Mouse (Mus musculus): ENCODE results near the gene Capn10. TPM values are rescaled to one million over a fixed set of nuclear protein-coding genes. Genes with fewer than 3 reads are reported as not detected.
"Not testable (repeated sequence)": the region's sequence is repeated elsewhere in the genome, so short reads cannot be mapped to it uniquely, and the experiment has no call there.

The Capn10 gene
- polyA plus RNA-seq, 1 experiment from 2014 or later, result 30.4 TPM

- no peak for ATAC-seq (ENCODE audit: borderline replicate concordance, extremely low read depth, low FRiP score, low TSS enrichment)
- Histone ChIP-seq H3K27ac (no peak overlapping the region), H3K9ac (no peak overlapping the region), H3K4me1 (no peaks in the 10 kb centered on the region), H3K4me2 (no peak overlapping the region), H3K27me3 (no peaks in the 10 kb centered on the region), H3K36me3 (no peaks in the 10 kb centered on the region), H3K9me3 (no peaks in the 10 kb centered on the region), H3K4me3 (no peak overlapping the region)
- 62% methylated on average over 2 of the region's 2 CpGs for WGBS
Measured at GRCm38 (mm10) chr1:92953641-92954040, 19.5 kb downstream of the Capn10 start.

- 2% methylated on average over 11 of the region's 11 CpGs for WGBS
- H3K36me3 ChIP-seq; H3K9me3 ChIP-seq; ATAC-seq (ENCODE audit: borderline replicate concordance, extremely low read depth, low FRiP score, low TSS enrichment); H3K4me1 ChIP-seq; H3K9ac ChIP-seq; H3K27ac ChIP-seq; H3K27me3 ChIP-seq: not testable (repeated sequence)
- Histone ChIP-seq H3K4me2 (peak overlapping the region; percentile 49), H3K4me3 (peak overlapping the region; percentile 23)
Measured at GRCm38 (mm10) chr1:92956571-92957335, 22.6 kb downstream of the Capn10 start.

GRCm38 (mm10) chr1:92958999-92959398 is 24.8 kb downstream of the Capn10 start:
- ATAC-seq (ENCODE audit: borderline replicate concordance, extremely low read depth, low FRiP score, low TSS enrichment), result no peak
- Histone ChIP-seq H3K9me3 (no peaks in the 10 kb centered on the region), H3K27me3 (no peaks in the 10 kb centered on the region), H3K27ac (no peak overlapping the region), H3K9ac (no peak overlapping the region), H3K4me1 (no peaks in the 10 kb centered on the region), H3K36me3 (no peaks in the 10 kb centered on the region), H3K4me3 (no peak overlapping the region), H3K4me2 (no peak overlapping the region)
- WGBS, result 56% methylated on average over 1 of the region's 1 CpGs

GRCm38 (mm10) chr1:92970791-92971190 is 36.6 kb downstream of the Capn10 start:
- H3K9me3 ChIP-seq; H3K36me3 ChIP-seq; H3K9ac ChIP-seq; ATAC-seq (ENCODE audit: borderline replicate concordance, extremely low read depth, low FRiP score, low TSS enrichment); H3K4me3 ChIP-seq; H3K4me1 ChIP-seq; H3K27me3 ChIP-seq; H3K27ac ChIP-seq; H3K4me2 ChIP-seq: not testable (repeated sequence)
- WGBS, result 85% methylated on average over 6 of the region's 6 CpGs

- Histone ChIP-seq H3K4me3 (no peak overlapping the region), H3K27me3 (no peaks in the 10 kb centered on the region), H3K9me3 (no peaks in the 10 kb centered on the region), H3K4me1 (peaks cover 15% of the 10 kb centered on the region), H3K4me2 (no peak overlapping the region), H3K9ac (no peak overlapping the region), H3K27ac (no peak overlapping the region), H3K36me3 (no peaks in the 10 kb centered on the region)
- no peak for ATAC-seq (ENCODE audit: borderline replicate concordance, extremely low read depth, low FRiP score, low TSS enrichment)
- WGBS, result 78% methylated on average over 7 of the region's 7 CpGs
Measured at GRCm38 (mm10) chr1:92971879-92972795, 38.0 kb downstream of the Capn10 start.

- ATAC-seq (ENCODE audit: borderline replicate concordance, extremely low read depth, low FRiP score, low TSS enrichment), result no peak
- Histone ChIP-seq H3K36me3 (no peaks in the 10 kb centered on the region), H3K4me3 (no peak overlapping the region), H3K9ac (no peak overlapping the region), H3K27ac (no peak overlapping the region), H3K4me1 (peaks cover 15% of the 10 kb centered on the region), H3K9me3 (no peaks in the 10 kb centered on the region), H3K4me2 (no peak overlapping the region), H3K27me3 (no peaks in the 10 kb centered on the region; the same call in 1 of the 2 replicates)
- 25% methylated on average over 1 of the region's 1 CpGs for WGBS
Measured at GRCm38 (mm10) chr1:92972854-92973253, 38.7 kb downstream of the Capn10 start.

- H3K9ac ChIP-seq, result no peak overlapping the region
- no peaks in the 10 kb centered on the region for H3K9me3 ChIP-seq
- H3K27me3 ChIP-seq, result no peaks in the 10 kb centered on the region; the same call in 1 of the 2 replicates
- no peak overlapping the region for H3K4me2 ChIP-seq
- H3K36me3 ChIP-seq, result no peaks in the 10 kb centered on the region
- no peak overlapping the region for H3K27ac ChIP-seq
- 11% methylated on average over 6 of the region's 6 CpGs for WGBS
- H3K4me3 ChIP-seq, result no peak overlapping the region
- H3K4me1 ChIP-seq, result peaks cover 30% of the 10 kb centered on the region
- ATAC-seq (ENCODE audit: borderline replicate concordance, extremely low read depth, low FRiP score, low TSS enrichment), result peak; percentile 56; the same call in 1 of the 2 replicates
Measured at GRCm38 (mm10) chr1:92976141-92976566, 42.0 kb downstream of the Capn10 start.

- 25% methylated on average over 7 of the region's 7 CpGs for WGBS
- Histone ChIP-seq H3K9ac (no peak overlapping the region), H3K4me2 (0 out of 2 replicates have a peak overlapping the region, but pooled peaks have one; percentile 19)
Measured at GRCm38 (mm10) chr1:92978645-92979044, 44.5 kb downstream of the Capn10 start.

GRCm38 (mm10) chr1:92979073-92979602 is 45.0 kb downstream of the Capn10 start:
- peak; percentile 33; the same call in 1 of the 2 replicates for ATAC-seq (ENCODE audit: borderline replicate concordance, extremely low read depth, low FRiP score, low TSS enrichment)
- Histone ChIP-seq H3K4me1 (peaks cover 30% of the 10 kb centered on the region), H3K4me2 (0 out of 2 replicates have a peak overlapping the region, but pooled peaks have one; percentile 19), H3K36me3 (no peaks in the 10 kb centered on the region), H3K4me3 (no peak overlapping the region), H3K27ac (no peak overlapping the region), H3K27me3 (no peaks in the 10 kb centered on the region; the same call in 1 of the 2 replicates), H3K9me3 (no peaks in the 10 kb centered on the region), H3K9ac (no peak overlapping the region)
- WGBS, result 11% methylated on average over 11 of the region's 11 CpGs

More at GRCm38 (mm10) chr1:92978645-92979044, 44.5 kb downstream of the Capn10 start:
- Histone ChIP-seq H3K36me3 (no peaks in the 10 kb centered on the region), H3K4me1 (peaks cover 30% of the 10 kb centered on the region), H3K27me3 (no peaks in the 10 kb centered on the region; the same call in 1 of the 2 replicates), H3K9me3 (no peaks in the 10 kb centered on the region), H3K27ac (no peak overlapping the region), H3K4me3 (no peak overlapping the region)
- no peak for ATAC-seq (ENCODE audit: borderline replicate concordance, extremely low read depth, low FRiP score, low TSS enrichment)

GRCm38 (mm10) chr1:92981056-92981845 is 47.1 kb downstream of the Capn10 start:
- H3K4me3 ChIP-seq, result no peak overlapping the region
- H3K36me3 ChIP-seq, result no peaks in the 10 kb centered on the region
- no peaks in the 10 kb centered on the region for H3K9me3 ChIP-seq
- no peaks in the 10 kb centered on the region; the same call in 1 of the 2 replicates for H3K27me3 ChIP-seq
- no peak overlapping the region for H3K27ac ChIP-seq
- H3K4me2 ChIP-seq, result no peak overlapping the region
- H3K9ac ChIP-seq, result no peak overlapping the region
- WGBS, result 74% methylated on average over 7 of the region's 7 CpGs
- H3K4me1 ChIP-seq, result peaks cover 19% of the 10 kb centered on the region
- ATAC-seq (ENCODE audit: borderline replicate concordance, extremely low read depth, low FRiP score, low TSS enrichment), result no peak
